Mouse (Mus musculus): Measurements from ENCODE around the gene Patl2. TPM values are rescaled to one million over a fixed set of nuclear protein-coding genes. Genes with fewer than 3 reads are reported as not detected.
A peak's percentile ranks its signal among the peaks of the same experiment; 100 is the strongest.

The Patl2 gene
- polyA plus RNA-seq, 1 experiment from 2014 or later = not detected

GRCm38 (mm10) chr2:122163430-122164195 is 22.4 kb downstream of the Patl2 start:
- Histone ChIP-seq H3K9ac (no peak overlapping the region), H3K36me3 (no peaks in the 10 kb centered on the region), H3K4me1 (replicated peaks) (no peaks in the 10 kb centered on the region), H3K27me3 (no peaks in the 10 kb centered on the region), H3K27ac (no peak overlapping the region), H3K4me3 (no peak overlapping the region), H3K9me3 (no peaks in the 10 kb centered on the region), H3K4me2 (no peak overlapping the region)
- WGBS = 83% methylated on average over 13 of the region's 13 CpGs
- no peak for ATAC-seq (ENCODE audit: low FRiP score)

- Histone ChIP-seq H3K27me3 (no peaks in the 10 kb centered on the region), H3K4me2 (no peak overlapping the region), H3K9me3 (no peaks in the 10 kb centered on the region), H3K4me1 (replicated peaks) (no peaks in the 10 kb centered on the region), H3K27ac (no peak overlapping the region), H3K36me3 (no peaks in the 10 kb centered on the region), H3K4me3 (no peak overlapping the region), H3K9ac (no peak overlapping the region)
- 75% methylated on average over 2 of the region's 2 CpGs for WGBS
- ATAC-seq (ENCODE audit: low FRiP score) = no peak
Observed at GRCm38 (mm10) chr2:122162529-122162928, 23.5 kb downstream of the Patl2 start.

- no peaks in the 10 kb centered on the region for H3K9me3 ChIP-seq
- 24% methylated on average over 4 of the region's 4 CpGs for WGBS
- H3K27me3 ChIP-seq = no peaks in the 10 kb centered on the region
- no peak overlapping the region for H3K27ac ChIP-seq
- H3K4me1 ChIP-seq (replicated peaks) = no peaks in the 10 kb centered on the region
- no peak overlapping the region for H3K4me2 ChIP-seq
- no peak overlapping the region for H3K4me3 ChIP-seq
- no peak for ATAC-seq (ENCODE audit: low FRiP score)
- H3K36me3 ChIP-seq = no peaks in the 10 kb centered on the region
- H3K9ac ChIP-seq = no peak overlapping the region
Observed at GRCm38 (mm10) chr2:122161542-122161941, 24.4 kb downstream of the Patl2 start.

GRCm38 (mm10) chr2:122160680-122161079 is 25.3 kb downstream of the Patl2 start, which contains the start of gene Trim69:
TSS of gene Trim69 (plus strand) at chr2:122160700.
- Histone ChIP-seq H3K4me1 (replicated peaks) (no peaks in the 10 kb centered on the region), H3K4me3 (no peak within 1 kb of the TSS), H3K9ac (no peak within 1 kb of the TSS), H3K36me3 (no peaks in the 10 kb centered on the region), H3K27ac (no peak within 1 kb of the TSS), H3K9me3 (no peaks in the 10 kb centered on the region), H3K27me3 (no peaks in the 10 kb centered on the region), H3K4me2 (no peak within 1 kb of the TSS)
- 0 out of 2 replicates have a peak, but pooled peaks have one; percentile 46 for ATAC-seq (ENCODE audit: low FRiP score)
- 38% methylated on average over 2 of the region's 2 CpGs for WGBS

- no peak overlapping the region for H3K9ac ChIP-seq
- H3K27ac ChIP-seq = no peak overlapping the region
- H3K36me3 ChIP-seq = no peaks in the 10 kb centered on the region
- no peaks in the 10 kb centered on the region for H3K9me3 ChIP-seq
- no peak overlapping the region for H3K4me2 ChIP-seq
- no peak for ATAC-seq (ENCODE audit: low FRiP score)
- no peaks in the 10 kb centered on the region for H3K4me1 ChIP-seq (replicated peaks)
- H3K4me3 ChIP-seq = no peak overlapping the region
- 91% methylated on average over 6 of the region's 6 CpGs for WGBS
- H3K27me3 ChIP-seq = no peaks in the 10 kb centered on the region
Observed at GRCm38 (mm10) chr2:122159667-122160066, 26.3 kb downstream of the Patl2 start.

DNA sequence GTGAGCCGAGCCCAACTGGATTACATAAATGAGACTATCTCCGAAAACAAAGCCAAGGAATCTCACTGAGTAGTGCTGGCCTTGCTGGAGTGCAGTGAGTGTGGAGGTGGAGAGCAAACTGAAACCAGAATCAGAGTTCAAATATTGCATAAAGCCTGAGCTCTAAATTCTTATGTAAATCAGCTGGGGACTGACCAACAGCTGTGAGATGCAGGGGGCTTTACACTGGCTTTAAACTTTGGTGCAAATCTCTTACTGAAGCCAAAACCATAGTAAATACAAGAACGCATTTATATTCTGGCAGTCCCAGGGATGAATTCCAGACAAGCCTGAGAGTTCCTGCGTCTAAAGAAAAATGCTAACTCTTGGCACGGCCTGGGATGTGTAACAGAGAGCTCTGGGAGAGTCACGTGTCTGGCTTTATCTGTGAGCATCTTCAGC is 27.6 kb downstream of the Patl2 start:
- no peaks in the 10 kb centered on the region for H3K4me1 ChIP-seq (replicated peaks)
- no peaks in the 10 kb centered on the region for H3K27me3 ChIP-seq
- 62% methylated on average over 6 of the region's 6 CpGs for WGBS
- no peaks in the 10 kb centered on the region for H3K9me3 ChIP-seq
- no peaks in the 10 kb centered on the region for H3K36me3 ChIP-seq
- H3K4me3 ChIP-seq = no peak overlapping the region
- no peak overlapping the region for H3K9ac ChIP-seq
- ATAC-seq (ENCODE audit: low FRiP score) = no peak
- H3K4me2 ChIP-seq = no peak overlapping the region
- H3K27ac ChIP-seq = no peak overlapping the region

GRCm38 (mm10) chr2:122157561-122157960 is 28.4 kb downstream of the Patl2 start:
- Histone ChIP-seq H3K36me3 (no peaks in the 10 kb centered on the region), H3K27ac (no peak overlapping the region), H3K4me2 (no peak overlapping the region), H3K9me3 (no peaks in the 10 kb centered on the region), H3K4me3 (no peak overlapping the region), H3K27me3 (no peaks in the 10 kb centered on the region), H3K9ac (no peak overlapping the region), H3K4me1 (replicated peaks) (no peaks in the 10 kb centered on the region)
- no peak for ATAC-seq (ENCODE audit: low FRiP score)

- Histone ChIP-seq H3K27ac (no peak overlapping the region), H3K9me3 (no peaks in the 10 kb centered on the region), H3K4me1 (replicated peaks) (no peaks in the 10 kb centered on the region), H3K9ac (no peak overlapping the region), H3K4me3 (no peak overlapping the region), H3K4me2 (no peak overlapping the region), H3K36me3 (no peaks in the 10 kb centered on the region), H3K27me3 (no peaks in the 10 kb centered on the region)
- no peak for ATAC-seq (ENCODE audit: low FRiP score)
- WGBS = 93% methylated on average over 4 of the region's 4 CpGs
Observed at GRCm38 (mm10) chr2:122156051-122156700, 29.8 kb downstream of the Patl2 start.

DNA sequence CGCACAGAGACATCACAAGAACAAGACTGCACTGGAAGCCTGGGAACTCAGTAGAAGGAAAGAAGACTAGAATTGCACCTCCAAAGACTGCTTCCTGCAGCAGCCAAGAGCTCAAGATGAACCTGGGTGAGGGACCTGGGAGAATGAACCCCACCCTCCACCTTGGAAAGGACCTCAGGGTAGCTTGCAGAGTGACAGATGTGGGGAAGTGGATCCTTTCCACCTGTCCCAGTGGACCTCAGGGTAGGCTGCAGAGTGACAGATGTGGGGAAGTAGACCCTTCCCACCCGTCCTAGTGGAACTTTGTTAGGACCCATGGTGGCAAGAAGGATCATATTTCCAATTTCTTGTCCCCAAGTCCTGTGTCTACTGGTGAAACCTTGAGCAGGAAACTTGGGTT is 30.7 kb downstream of the Patl2 start:
- H3K4me3 ChIP-seq = no peak overlapping the region
- no peak overlapping the region for H3K9ac ChIP-seq
- no peaks in the 10 kb centered on the region for H3K36me3 ChIP-seq
- H3K4me1 ChIP-seq (replicated peaks) = no peaks in the 10 kb centered on the region
- no peak for ATAC-seq (ENCODE audit: low FRiP score)
- H3K27ac ChIP-seq = no peak overlapping the region
- H3K27me3 ChIP-seq = no peaks in the 10 kb centered on the region
- no peak overlapping the region for H3K4me2 ChIP-seq
- 79% methylated on average over 2 of the region's 2 CpGs for WGBS
- H3K9me3 ChIP-seq = no peaks in the 10 kb centered on the region

DNA sequence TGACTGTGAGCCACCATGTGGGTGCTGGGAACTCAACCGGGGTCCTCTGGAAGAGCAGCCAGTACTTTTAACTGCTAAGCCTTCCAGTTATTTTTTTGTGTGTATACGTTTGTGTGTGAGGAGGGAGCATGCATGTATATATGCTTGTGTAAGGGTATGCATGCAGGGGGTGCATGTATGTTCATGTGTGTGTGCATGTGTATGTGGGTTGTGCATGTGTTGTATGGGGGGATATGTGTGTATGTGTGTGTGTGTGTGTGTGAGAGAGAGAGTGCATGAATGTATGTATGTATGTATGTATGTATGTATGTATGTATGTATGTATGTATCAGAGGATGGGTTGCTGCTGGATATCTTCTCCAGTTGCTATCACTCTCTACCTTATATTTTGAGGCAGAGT is 31.5 kb downstream of the Patl2 start:
- Histone ChIP-seq H3K4me1 (replicated peaks) (no peaks in the 10 kb centered on the region), H3K4me2 (no peak overlapping the region), H3K4me3 (no peak overlapping the region), H3K36me3 (no peaks in the 10 kb centered on the region), H3K9ac (no peak overlapping the region), H3K27ac (no peak overlapping the region), H3K27me3 (no peaks in the 10 kb centered on the region), H3K9me3 (no peaks in the 10 kb centered on the region)
- 90% methylated on average over 2 of the region's 2 CpGs for whole genome bisulfite sequencing
- ATAC-seq (ENCODE audit: low FRiP score) = no peak

- WGBS = 89% methylated on average over 7 of the region's 7 CpGs
- no peaks in the 10 kb centered on the region for H3K9me3 ChIP-seq
- no peaks in the 10 kb centered on the region for H3K4me1 ChIP-seq (replicated peaks)
- no peak overlapping the region for H3K9ac ChIP-seq
- H3K4me3 ChIP-seq = no peak overlapping the region
- H3K36me3 ChIP-seq = no peaks in the 10 kb centered on the region
- no peak overlapping the region for H3K27ac ChIP-seq
- H3K4me2 ChIP-seq = no peak overlapping the region
- ATAC-seq (ENCODE audit: low FRiP score) = no peak
- H3K27me3 ChIP-seq = 0 out of 2 replicates have a peak, but pooled peaks cover 3% of the 10 kb centered on the region
Observed at GRCm38 (mm10) chr2:122153681-122154365, 32.2 kb downstream of the Patl2 start.

DNA sequence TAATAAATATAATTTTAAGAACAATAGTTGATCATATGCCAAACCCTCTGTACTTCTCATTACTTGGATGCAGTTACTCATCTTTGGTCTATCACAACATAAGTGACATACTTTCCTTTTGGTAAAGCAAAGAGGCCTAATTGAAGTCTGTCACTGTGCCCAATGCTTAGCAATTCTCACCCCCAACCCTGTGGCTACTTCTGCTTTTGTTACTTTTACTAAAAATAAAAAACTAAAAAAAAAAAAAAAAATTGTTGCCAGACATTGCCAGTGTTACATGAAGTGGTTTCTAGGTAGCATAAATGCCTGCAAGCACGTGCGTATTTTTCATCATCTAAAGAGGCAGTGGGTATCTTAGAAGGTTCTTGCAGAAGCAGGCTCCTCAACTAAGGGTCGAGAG is 33.1 kb downstream of the Patl2 start:
- H3K4me2 ChIP-seq = no peak overlapping the region
- no peaks in the 10 kb centered on the region for H3K9me3 ChIP-seq
- no peak overlapping the region for H3K9ac ChIP-seq
- H3K27ac ChIP-seq = no peak overlapping the region
- no peak for ATAC-seq (ENCODE audit: low FRiP score)
- no peak overlapping the region for H3K4me3 ChIP-seq
- 0 out of 2 replicates have a peak, but pooled peaks cover 7% of the 10 kb centered on the region for H3K27me3 ChIP-seq
- H3K4me1 ChIP-seq (replicated peaks) = peaks cover 7% of the 10 kb centered on the region
- WGBS = 90% methylated on average over 3 of the region's 3 CpGs
- H3K36me3 ChIP-seq = no peaks in the 10 kb centered on the region
